Mouse (Mus musculus) granulocyte monocyte progenitor cell, adult 5-6 weeks (primary cell): Measurements from ENCODE around the gene Golga4. TPM values are rescaled to one million over a fixed set of nuclear protein-coding genes. Genes with fewer than 3 reads are reported as not detected.

Source experiments
- ATAC-seq: replicated peaks from 2 replicates; pipeline ENCODE4 v1.8.0; 2016; ENCODE audit warnings: mild to moderate bottlenecking, moderate TSS enrichment, inconsistent platforms; ENCODE audit not compliant: poor library complexity, severe bottlenecking
- total RNA-seq, 2 experiments: library from RNA; stranded (forward) in 1 of 2; stranded (reverse) in 1 of 2; fragments of 200-712, 200-1000 nt in 1 of 2; fragments of >200 nt in 1 of 2; fragmentation: Nextera tagmentation in 1 of 2; gene quantifications; 2 replicates each; pipeline ENCODE4 v1.2.3; 2014 to 2017

Gene Golga4
- total RNA-seq, 2 experiments from 2014 or later: 50.2 to 82.7 TPM

GRCm38 (mm10) chr9:118488138-118488895, 17.8 kb upstream of the Golga4 start:
- peak; percentile 55 for ATAC-seq

DNA sequence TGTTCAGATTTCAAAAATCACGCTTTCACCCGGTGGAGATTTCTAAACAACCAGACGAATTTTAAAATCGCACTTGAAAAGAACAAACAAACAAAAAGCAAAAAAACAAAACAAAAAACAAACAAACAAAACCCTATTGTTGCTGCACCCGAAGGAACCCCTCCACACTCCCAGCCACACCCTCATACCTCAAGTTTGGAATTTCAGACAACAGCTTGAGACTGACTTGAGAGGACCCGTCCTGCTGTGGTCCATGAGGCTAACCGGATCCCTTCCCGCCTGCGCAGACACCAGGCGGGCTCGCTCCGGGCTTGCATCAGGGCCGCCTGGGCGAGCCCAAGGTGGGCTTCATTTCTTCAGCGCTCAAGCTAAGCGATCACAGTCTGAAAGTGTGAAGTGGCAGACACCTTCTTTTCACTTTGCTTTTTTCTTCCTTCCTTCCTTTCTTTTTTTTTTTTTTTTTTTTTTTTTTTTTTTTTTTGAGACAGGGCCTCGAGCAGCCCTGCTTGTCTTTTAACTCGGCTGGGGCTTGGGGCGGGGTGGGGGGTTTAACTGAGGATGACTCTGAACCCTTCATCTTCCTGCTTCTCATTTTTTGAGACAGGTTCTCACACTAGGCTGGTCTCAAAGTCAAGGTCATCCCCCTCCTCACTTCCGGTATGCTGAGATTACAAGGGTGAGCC, 17.0 kb upstream of the Golga4 start:
- ATAC-seq: 0 out of 2 replicates have a peak, but pooled peaks have one; percentile 28

GRCm38 (mm10) chr9:118489579-118490019, 16.5 kb upstream of the Golga4 start:
- ATAC-seq: peak; percentile 83

DNA sequence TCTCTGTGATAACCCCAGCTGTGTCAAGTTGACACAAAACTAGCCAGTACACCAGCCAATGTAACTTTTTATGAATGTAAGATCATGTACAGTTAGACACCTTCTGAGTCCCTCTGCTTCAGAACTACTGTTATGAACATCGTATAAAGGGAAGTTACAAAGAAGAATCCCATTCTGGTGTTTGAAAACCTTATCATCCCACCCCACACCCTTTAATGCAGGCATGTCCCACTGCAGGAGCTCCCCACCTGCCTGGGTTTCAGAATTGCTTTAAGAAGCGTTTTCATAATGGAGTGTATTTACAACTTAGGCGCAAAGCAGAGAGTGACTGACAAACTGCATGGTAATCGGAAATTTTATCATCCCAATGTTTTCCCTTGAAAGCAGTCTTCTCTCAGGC, 14.9 kb upstream of the Golga4 start:
- no peak for ATAC-seq

DNA sequence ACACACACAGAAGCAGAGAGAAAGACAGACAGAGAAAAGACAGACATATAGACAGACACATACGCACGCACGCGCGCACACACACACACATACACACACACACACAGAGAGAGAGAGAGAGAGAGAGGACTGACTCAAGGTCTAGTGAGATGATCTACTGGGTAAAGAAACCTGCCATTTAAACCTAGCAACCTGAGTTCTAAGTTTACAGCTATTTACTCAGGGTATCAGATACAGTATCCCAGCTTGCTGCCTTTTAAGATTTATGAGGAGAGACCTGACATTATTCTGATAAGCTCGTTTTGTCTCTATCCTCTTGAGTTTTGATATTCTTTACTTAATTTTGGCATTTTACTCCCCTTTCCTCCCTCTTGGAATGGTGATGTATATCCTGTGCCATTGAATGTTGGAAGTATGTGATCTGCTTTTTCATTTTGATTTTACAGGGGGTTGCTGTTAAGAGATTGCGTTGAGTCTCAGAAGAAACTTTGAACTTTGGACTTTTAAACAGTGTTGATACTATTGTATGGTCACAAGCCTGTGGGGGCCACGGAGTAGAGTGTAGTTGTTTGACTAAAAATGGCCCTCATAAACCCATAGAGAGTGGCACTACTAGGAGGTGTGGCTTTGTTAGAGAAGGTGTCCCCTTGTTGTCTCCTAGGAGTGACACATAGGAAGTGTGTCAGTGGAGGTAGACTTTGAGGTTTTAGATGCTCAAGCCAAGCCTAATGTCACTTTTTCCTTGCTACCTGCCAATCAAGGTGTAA, 13.0 kb upstream of the Golga4 start:
- ATAC-seq: no peak

DNA sequence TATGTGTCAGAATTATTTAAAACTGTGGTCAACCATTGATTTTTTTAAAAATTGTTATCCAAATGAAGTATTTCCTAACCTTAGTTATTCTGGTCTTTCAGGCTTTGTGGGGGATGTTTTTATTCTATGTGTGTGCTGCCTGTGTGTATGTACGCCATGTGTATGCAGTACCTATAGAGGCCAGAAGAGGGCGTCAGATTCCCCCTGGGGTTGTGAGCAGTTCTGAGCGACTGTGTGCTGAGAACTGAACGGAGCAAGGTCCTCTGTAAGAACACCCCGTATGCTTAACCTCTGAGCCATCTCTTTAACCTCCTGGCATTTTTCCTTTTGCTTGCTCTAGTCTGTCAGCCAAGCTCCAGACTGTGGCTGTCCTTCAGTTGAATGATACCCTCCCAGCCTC, 12.0 kb upstream of the Golga4 start:
- no peak for ATAC-seq

DNA sequence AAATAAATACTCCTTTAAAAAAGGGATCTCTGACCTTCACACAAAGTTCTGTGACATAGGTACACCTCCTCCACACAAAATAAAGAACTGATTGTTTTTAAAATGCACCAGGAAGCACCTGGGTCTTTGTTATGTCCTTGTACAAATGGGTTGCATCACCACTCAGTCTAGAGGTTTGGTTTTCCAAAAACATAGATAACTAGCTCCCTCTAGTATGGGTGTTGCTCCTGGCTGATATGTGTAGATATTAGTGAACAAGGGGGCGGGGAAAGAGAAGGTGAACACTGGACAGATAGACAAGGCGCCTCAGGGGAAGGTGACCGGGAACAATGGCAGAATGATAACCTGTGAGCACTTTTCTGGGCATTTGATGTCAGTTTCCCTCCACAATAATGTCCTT, 10.1 kb upstream of the Golga4 start:
- ATAC-seq: no peak

- no peak for ATAC-seq
Measured at GRCm38 (mm10) chr9:118496952-118497351, 9.1 kb upstream of the Golga4 start.

- ATAC-seq: no peak
Measured at GRCm38 (mm10) chr9:118498061-118498460, 8.0 kb upstream of the Golga4 start.

DNA sequence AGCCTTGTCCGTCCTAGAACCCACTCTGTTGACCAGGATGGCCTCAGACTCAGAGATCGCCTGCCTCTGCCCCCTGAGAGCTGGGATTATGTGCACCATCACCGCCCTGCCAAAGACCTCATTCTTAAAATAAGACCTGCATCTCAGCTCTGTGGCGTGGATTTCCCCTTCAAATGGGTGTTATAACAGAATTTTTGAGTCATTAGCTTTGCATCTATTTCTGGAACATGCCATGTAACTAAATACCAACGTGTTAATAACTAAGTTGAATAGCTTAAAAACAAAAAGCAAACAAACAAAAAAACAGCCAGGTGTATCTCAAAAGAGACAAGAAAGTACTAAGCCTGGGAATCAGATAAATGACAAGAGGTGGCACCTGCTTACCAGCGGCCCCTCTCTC, 5.1 kb upstream of the Golga4 start:
- ATAC-seq: no peak

GRCm38 (mm10) chr9:118504656-118505055, 1.4 kb upstream of the Golga4 start:
- no peak for ATAC-seq

- peak; percentile 49 for ATAC-seq
Measured at GRCm38 (mm10) chr9:118506404-118507231, 551 bp downstream of the Golga4 start.

GRCm38 (mm10) chr9:118507552-118507951, 1.5 kb downstream of the Golga4 start:
- ATAC-seq: no peak

DNA sequence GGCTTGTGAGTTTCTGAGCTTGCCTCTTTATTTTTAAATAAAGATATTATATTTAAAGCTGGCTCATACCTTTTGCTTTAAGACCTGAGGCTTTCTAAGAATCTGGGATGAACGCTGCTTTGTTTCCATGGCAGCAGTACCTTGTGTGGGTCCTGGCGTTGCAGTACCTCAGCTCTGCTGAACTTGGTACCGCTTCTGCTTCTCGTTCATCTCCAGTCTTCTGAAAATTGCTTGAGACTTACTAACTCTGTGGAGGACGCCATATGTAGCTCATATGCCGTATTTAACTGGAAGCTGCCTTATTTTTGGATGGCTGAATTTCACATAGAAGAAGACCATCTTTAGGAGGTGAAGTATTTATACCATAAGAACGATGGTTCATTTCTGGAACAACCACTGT, 2.5 kb downstream of the Golga4 start:
- no peak for ATAC-seq

DNA sequence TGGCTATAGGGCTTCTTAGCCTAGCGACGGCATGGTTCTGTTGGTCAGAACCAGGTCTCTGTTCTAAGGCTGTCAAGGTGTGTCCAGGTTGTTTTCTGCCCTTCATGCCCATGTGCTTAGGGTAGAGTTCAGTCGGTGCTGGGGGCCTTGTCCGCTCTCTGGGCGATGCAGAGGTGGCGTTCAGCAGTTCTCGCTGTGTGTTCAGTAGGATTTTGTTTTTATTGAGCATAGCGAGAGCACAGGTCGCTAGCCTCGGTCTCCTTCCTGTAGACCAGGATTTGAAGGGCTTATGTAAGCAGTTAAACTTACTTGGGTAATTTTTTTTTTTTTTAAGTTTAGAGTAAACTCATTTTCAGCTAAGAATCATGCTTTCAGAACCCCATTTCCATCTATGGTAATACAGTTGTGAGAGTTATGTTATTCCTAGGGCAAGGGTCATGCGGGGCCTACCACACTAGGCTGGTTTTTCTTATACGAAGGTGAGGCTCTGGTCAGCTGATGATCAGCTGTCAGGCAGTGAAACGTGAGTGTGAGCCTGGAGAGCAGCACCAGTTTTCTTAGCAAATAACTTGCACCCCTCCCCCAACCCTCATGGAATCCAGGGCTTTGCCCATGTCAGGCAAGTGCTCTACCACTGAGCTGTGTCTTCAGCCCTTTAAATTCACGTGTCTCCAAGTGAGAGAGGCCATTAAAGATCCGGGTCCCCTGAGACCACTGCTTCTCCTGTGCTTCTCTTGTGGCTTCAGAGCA, 5.0 kb downstream of the Golga4 start:
- no peak for ATAC-seq

DNA sequence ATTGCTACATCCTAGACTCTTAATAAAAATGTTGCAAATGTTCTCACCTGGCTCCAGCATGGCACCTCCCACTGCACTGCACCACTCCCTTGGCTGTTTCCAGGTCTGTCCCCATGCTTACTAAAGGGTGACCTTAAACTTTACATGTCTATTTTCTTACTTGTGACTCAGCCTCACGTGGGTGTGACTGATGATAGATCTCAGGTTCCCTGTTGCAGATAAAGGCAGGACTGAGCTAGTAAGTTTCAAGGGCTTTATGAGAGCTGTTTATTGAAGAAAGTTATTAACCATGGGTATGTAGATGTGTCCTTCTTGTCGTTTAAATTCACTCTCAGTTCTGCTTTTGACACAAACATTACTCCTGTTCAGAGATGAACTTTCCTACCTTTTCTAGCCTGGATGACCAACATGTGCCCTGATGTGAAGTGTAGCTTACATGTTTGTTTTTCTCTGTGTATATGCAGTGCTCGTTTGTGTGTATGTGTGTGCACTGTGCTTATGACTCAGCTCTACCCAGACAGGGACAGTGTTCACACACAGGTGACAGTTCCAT, 6.7 kb downstream of the Golga4 start:
- no peak for ATAC-seq

DNA sequence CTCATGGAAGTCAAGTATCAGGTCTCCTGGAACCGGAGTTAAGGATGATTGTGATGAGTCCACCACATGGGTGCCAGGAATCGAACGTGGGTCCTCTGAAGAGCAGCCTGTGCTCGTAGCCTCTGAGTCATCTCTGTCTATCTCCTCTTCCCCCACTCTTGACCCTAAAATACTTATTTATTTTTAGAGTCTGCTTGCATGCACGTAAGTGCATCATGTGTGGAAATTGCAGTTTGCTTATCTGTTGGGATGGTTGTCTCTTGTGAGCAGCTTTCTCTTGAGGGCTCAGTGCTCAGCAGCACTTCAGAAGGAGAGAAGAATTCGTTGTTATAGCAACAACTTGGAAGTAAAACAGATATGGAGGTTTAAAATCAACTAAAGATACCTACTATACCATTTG, 9.4 kb downstream of the Golga4 start:
- no peak for ATAC-seq

- no peak for ATAC-seq
Measured at GRCm38 (mm10) chr9:118516162-118516561, 10.1 kb downstream of the Golga4 start.

DNA sequence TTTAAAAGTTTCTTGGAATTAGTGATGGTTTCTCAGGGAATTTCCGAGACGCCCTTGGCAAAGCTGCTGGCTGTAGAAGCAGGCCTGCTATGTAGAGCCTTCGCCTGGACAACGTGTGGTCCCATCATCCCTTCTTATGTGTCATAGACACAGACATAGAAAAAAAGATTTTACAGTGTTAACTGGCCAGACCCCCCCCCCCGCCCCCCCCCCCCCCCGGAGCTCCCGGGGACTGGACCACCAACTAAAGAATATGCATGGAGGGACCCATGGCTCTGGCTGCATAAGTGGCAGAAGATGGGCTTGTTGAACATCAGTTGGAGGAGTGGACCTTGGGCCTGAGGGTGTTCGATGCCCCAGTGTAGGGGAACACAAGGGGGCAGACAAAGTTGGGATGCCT, 11.6 kb downstream of the Golga4 start:
- ATAC-seq: no peak
